Comparison of ENCODE assay signal across 8 mouse cellular contexts in the genomic region with DNA sequence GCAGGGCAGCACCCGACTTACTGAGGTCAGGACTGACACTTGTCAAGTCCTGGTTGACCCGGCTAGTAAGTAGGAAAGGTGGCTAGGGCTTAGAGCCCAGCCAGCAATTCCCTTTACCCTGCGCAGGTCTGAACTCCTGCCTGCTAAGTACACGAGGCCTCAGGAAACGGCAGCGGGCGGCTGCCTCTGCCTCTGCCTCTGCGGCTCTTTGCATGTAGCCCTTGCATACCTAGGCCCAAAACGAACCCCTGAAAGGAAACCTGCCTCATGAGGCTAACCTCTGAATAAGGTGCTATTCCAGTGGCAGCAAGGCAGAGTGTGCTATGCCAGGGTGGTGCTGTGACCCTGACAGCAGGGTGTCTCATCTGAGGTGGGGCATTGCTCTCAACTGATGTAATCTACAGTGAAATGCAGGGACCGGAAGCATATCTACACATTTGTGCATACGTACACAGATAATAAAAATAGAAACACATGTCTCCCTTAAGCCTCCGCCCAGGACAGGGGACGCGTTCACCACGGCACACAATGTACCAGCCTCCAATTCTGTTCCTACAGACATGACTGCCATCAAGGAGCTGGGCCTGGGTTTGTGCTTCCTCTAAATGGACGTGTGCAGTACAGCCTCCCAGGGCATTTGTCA. TPM values are rescaled to one million over a fixed set of nuclear protein-coding genes. Genes with fewer than 3 reads are reported as not detected.
A peak's percentile ranks its signal among the peaks of the same experiment; 100 is the strongest.
DNase-seq lines count a peak whose midpoint lies in the region; ATAC-seq lines count a peak whose summit lies in the region.

No protein-coding gene starts in this region.

- DNase-seq in heart, postnatal 4 days, result no peak
- DNase-seq in embryonic facial prominence, embryonic 10.5 days (ENCODE audit: low spot score), result no peak
- DNase-seq in intestine, embryonic 14.5 days (ENCODE audit: low spot score), result no peak
- DNase-seq in midbrain, embryonic 14.5 days, result no peak
- DNase-seq in layer of hippocampus, adult 9-10 months (ENCODE audit: low spot score), result no peak
- no peak for DNase-seq in left cerebral cortex, adult 8-10 months (ENCODE audit: low spot score in 2 of 2)
- DNase-seq in MN1 (ENCODE audit: low spot score), result no peak

- no peaks in the 10 kb centered on the region for H3K27me3 ChIP-seq in heart, embryonic 13.5 days (replicated peaks)
- no peaks in the 10 kb centered on the region; the same call in 1 of the 2 replicates for H3K27me3 ChIP-seq in embryonic facial prominence, embryonic 10.5 days (replicated peaks; ENCODE audit: low read depth, poor library complexity, severe bottlenecking)
- H3K27me3 ChIP-seq in intestine, embryonic 14.5 days (replicated peaks; ENCODE audit: control insufficient read depth, insufficient read depth, low read length), result no peaks in the 10 kb centered on the region
- H3K27me3 ChIP-seq in midbrain, embryonic 14.5 days (ENCODE audit: control insufficient read depth, insufficient read depth, low read length), result no peaks in the 10 kb centered on the region

- peak overlapping the region; percentile 57 for H3K27ac ChIP-seq in heart, embryonic 13.5 days (replicated peaks)
- peak overlapping the region; percentile 71 for H3K27ac ChIP-seq in embryonic facial prominence, embryonic 10.5 days (replicated peaks)
- H3K27ac ChIP-seq in intestine, embryonic 14.5 days (ENCODE audit: low read depth), result peak overlapping the region; percentile 22; the same call in 1 of the 2 replicates
- H3K27ac ChIP-seq in midbrain, embryonic 14.5 days (replicated peaks; ENCODE audit: low read depth, low read length), result peak overlapping the region; percentile 96

- WGBS in heart, embryonic 13.5 days, result 42% methylated on average over 16 of the region's 16 CpGs
- WGBS in embryonic facial prominence, embryonic 10.5 days, result 60% methylated on average over 16 of the region's 16 CpGs
- WGBS in intestine, embryonic 14.5 days, result 49% methylated on average over 16 of the region's 16 CpGs
- WGBS in midbrain, embryonic 14.5 days, result 36% methylated on average over 16 of the region's 16 CpGs

- H3K4me2 ChIP-seq in heart, embryonic 13.5 days, result 0 out of 2 replicates have a peak overlapping the region, but pooled peaks have one; percentile 30
- no peak overlapping the region for H3K4me2 ChIP-seq in intestine, embryonic 14.5 days (ENCODE audit: low read length)
- peak overlapping the region; percentile 41 for H3K4me2 ChIP-seq in midbrain, embryonic 14.5 days (ENCODE audit: low read length)

- H3K36me3 ChIP-seq in heart, embryonic 13.5 days, result peaks cover 37% of the 10 kb centered on the region
- peaks cover 47% of the 10 kb centered on the region for H3K36me3 ChIP-seq in embryonic facial prominence, embryonic 10.5 days (replicated peaks)
- peaks cover 37% of the 10 kb centered on the region for H3K36me3 ChIP-seq in intestine, embryonic 14.5 days (ENCODE audit: control insufficient read depth, insufficient read depth, low read length)
- peaks cover 19% of the 10 kb centered on the region for H3K36me3 ChIP-seq in midbrain, embryonic 14.5 days (ENCODE audit: control insufficient read depth, insufficient read depth, low read length)

- peaks cover 63% of the 10 kb centered on the region for H3K4me1 ChIP-seq in heart, embryonic 13.5 days
- peaks cover 74% of the 10 kb centered on the region for H3K4me1 ChIP-seq in embryonic facial prominence, embryonic 10.5 days
- H3K4me1 ChIP-seq in intestine, embryonic 14.5 days (replicated peaks; ENCODE audit: control insufficient read depth, insufficient read depth, low read length), result peaks cover 35% of the 10 kb centered on the region
- H3K4me1 ChIP-seq in midbrain, embryonic 14.5 days (ENCODE audit: control insufficient read depth, insufficient read depth, low read length), result peaks cover 44% of the 10 kb centered on the region

- no peak for ATAC-seq in heart, embryonic 13.5 days (ENCODE audit: extremely low read depth, insufficient number of reproducible peaks, low FRiP score, low TSS enrichment)
- ATAC-seq in intestine, embryonic 14.5 days (replicated peaks; ENCODE audit: low FRiP score, low TSS enrichment, low read depth), result no peak
- no peak for ATAC-seq in midbrain, embryonic 14.5 days (ENCODE audit: low FRiP score, low TSS enrichment)

- H3K9ac ChIP-seq in heart, embryonic 13.5 days, result peak overlapping the region; percentile 38; the same call in 1 of the 2 replicates
- no peak overlapping the region for H3K9ac ChIP-seq in intestine, embryonic 14.5 days (ENCODE audit: low read length)
- peak overlapping the region; percentile 45 for H3K9ac ChIP-seq in midbrain, embryonic 14.5 days (replicated peaks; ENCODE audit: low read length)

- H3K4me3 ChIP-seq in heart, embryonic 13.5 days, result no peak overlapping the region
- H3K4me3 ChIP-seq in embryonic facial prominence, embryonic 10.5 days, result peak overlapping the region; percentile 11; the same call in 1 of the 2 replicates
- H3K4me3 ChIP-seq in intestine, embryonic 14.5 days (ENCODE audit: low read depth, low read length), result no peak overlapping the region
- H3K4me3 ChIP-seq in midbrain, embryonic 14.5 days (replicated peaks; ENCODE audit: low read depth, low read length), result no peak overlapping the region

- H3K9me3 ChIP-seq in heart, embryonic 13.5 days, result no peaks in the 10 kb centered on the region
- H3K9me3 ChIP-seq in embryonic facial prominence, embryonic 10.5 days, result no peaks in the 10 kb centered on the region
- H3K9me3 ChIP-seq in intestine, embryonic 14.5 days (ENCODE audit: control insufficient read depth, low read length), result no peaks in the 10 kb centered on the region
- no peaks in the 10 kb centered on the region for H3K9me3 ChIP-seq in midbrain, embryonic 14.5 days (ENCODE audit: control insufficient read depth, low read length)

RNA-seq across cellular contexts. Expression of a gene that starts 8.5 kb away (rescaled TPM):
- polyA plus RNA-seq in heart, embryonic 13.5 days (2015; fragmentation: Nextera tagmentation; extraction: Ambion mirVana), result 40.8 and 42.8 TPM in 2 replicates
- 10 to 100 TPM; 29.5 to 35.5 TPM for total RNA-seq in heart, postnatal 4 days (2021)
- polyA plus RNA-seq in embryonic facial prominence, embryonic 10.5 days (2016; fragmentation: Nextera tagmentation; extraction: Ambion mirVana), result 91.0 and 93.5 TPM in 2 replicates
- 66.3 and 75.7 TPM in 2 replicates for polyA plus RNA-seq in intestine, embryonic 14.5 days (2014; fragmentation: Nextera tagmentation; extraction: Ambion mirVana)
- polyA plus RNA-seq in midbrain, embryonic 14.5 days (2014; fragmentation: Nextera tagmentation; extraction: Ambion mirVana), result 92.3 and 109 TPM in 2 replicates
- total RNA-seq in left cerebral cortex, adult 8-10 months (2022), result 100 to 1,000 TPM; 127 to 150 (median 134) TPM

RNA-seq across cellular contexts. Expression of a gene that starts 30.1 kb away (rescaled TPM):
- 37.6 and 46.4 TPM in 2 replicates for polyA plus RNA-seq in heart, embryonic 13.5 days (2015; fragmentation: Nextera tagmentation; extraction: Ambion mirVana)
- 10 to 100 TPM; 18.9 to 20.6 TPM for total RNA-seq in heart, postnatal 4 days (2021)
- polyA plus RNA-seq in embryonic facial prominence, embryonic 10.5 days (2016; fragmentation: Nextera tagmentation; extraction: Ambion mirVana), result 59.2 and 64.6 TPM in 2 replicates
- polyA plus RNA-seq in intestine, embryonic 14.5 days (2014; fragmentation: Nextera tagmentation; extraction: Ambion mirVana), result 50.5 and 52.4 TPM in 2 replicates
- 60.8 and 65.2 TPM in 2 replicates for polyA plus RNA-seq in midbrain, embryonic 14.5 days (2014; fragmentation: Nextera tagmentation; extraction: Ambion mirVana)
- 10 to 100 TPM; 57.0 to 58.1 (median 57.6) TPM for total RNA-seq in left cerebral cortex, adult 8-10 months (2022)

RNA-seq across cellular contexts. Expression of a gene that starts 50.8 kb away (rescaled TPM):
- polyA plus RNA-seq in heart, embryonic 13.5 days (2015; fragmentation: Nextera tagmentation; extraction: Ambion mirVana), result 0.16 TPM in 1 of 2 replicates, not detected in the other
- not detected for total RNA-seq in heart, postnatal 4 days (2021)
- polyA plus RNA-seq in embryonic facial prominence, embryonic 10.5 days (2016; fragmentation: Nextera tagmentation; extraction: Ambion mirVana), result 3.0 and 3.2 TPM in 2 replicates
- polyA plus RNA-seq in intestine, embryonic 14.5 days (2014; fragmentation: Nextera tagmentation; extraction: Ambion mirVana), result 0.72 and 1.5 TPM in 2 replicates
- 8.4 and 10.8 TPM in 2 replicates for polyA plus RNA-seq in midbrain, embryonic 14.5 days (2014; fragmentation: Nextera tagmentation; extraction: Ambion mirVana)
- total RNA-seq in left cerebral cortex, adult 8-10 months (2022), result under 1 TPM in 1 of 4 experiments, not detected in 3; 0.11 TPM

Comparison
In these comparisons a context has a peak if more than half of its experiments do, and no peak if none do; other contexts are left out.
1. H3K27ac ChIP-seq: peak in every context shown above with its lines; median percentile 96 in midbrain, embryonic 14.5 days; 71 in embryonic facial prominence, embryonic 10.5 days; 57 in heart, embryonic 13.5 days; 22 in intestine, embryonic 14.5 days.